Mouse (Mus musculus) midbrain, postnatal 0 days (tissue): ENCODE results near the gene Jun. TPM values are rescaled to one million over a fixed set of nuclear protein-coding genes. Genes with fewer than 3 reads are reported as not detected.

Experiments
- ATAC-seq: fragments of 200-750 bp; cut with Nextera tagmentation; 2 replicates; pipeline ENCODE4 v1.8.0; 2017; ENCODE audit warnings: moderate number of reproducible peaks, mild to moderate bottlenecking, moderate TSS enrichment, moderate library complexity; ENCODE audit not compliant: low FRiP score
- DNase-seq: peaks from one replicate; pipeline ENCODE4 v3.0.0-alpha.2; 2015; ENCODE audit warnings: low spot score
- H3K27ac ChIP-seq: fragments of 300-500 bp; sonication (generic); 2 replicates; pipeline ENCODE4 v1.5.1; 2014; ENCODE audit warnings: low read depth, mild to moderate bottlenecking, low read length, mixed read lengths
- H3K27me3 ChIP-seq: fragments of 300-500 bp; sonication (generic); 2 replicates; pipeline ENCODE4 v1.6.1; 2014; ENCODE audit warnings: low read length, control low read depth, mixed read lengths; ENCODE audit not compliant: insufficient read depth
- H3K36me3 ChIP-seq: fragments of 300-500 bp; sonication (generic); 2 replicates; pipeline ENCODE4 v1.6.1; 2014; ENCODE audit warnings: low read length, control low read depth, mixed read lengths; ENCODE audit not compliant: insufficient read depth
- H3K4me1 ChIP-seq: fragments of 300-500 bp; sonication (generic); 2 replicates; pipeline ENCODE4 v1.6.1; 2014; ENCODE audit warnings: mild to moderate bottlenecking, control low read depth, antibody characterized with exemption, low read length, mixed read lengths; ENCODE audit not compliant: insufficient read depth
- H3K4me2 ChIP-seq: fragments of 300-500 bp; sonication (generic); 2 replicates; pipeline ENCODE4 v1.6.1; 2014; ENCODE audit warnings: low read depth, mild to moderate bottlenecking, low read length, mixed read lengths; ENCODE audit not compliant: poor library complexity, severe bottlenecking
- H3K4me3 ChIP-seq: fragments of 300-500 bp; sonication (generic); 2 replicates; pipeline ENCODE4 v1.5.1; 2014; ENCODE audit warnings: low read depth, mild to moderate bottlenecking, low read length, moderate library complexity
- H3K9ac ChIP-seq: fragments of 300-500 bp; sonication (generic); replicated peaks from 2 replicates; pipeline ENCODE4 v1.6.1; 2014; ENCODE audit warnings: mild to moderate bottlenecking, low read length, moderate library complexity, mixed read lengths; ENCODE audit not compliant: poor library complexity, severe bottlenecking
- H3K9me3 ChIP-seq: fragments of 300-500 bp; sonication (generic); 2 replicates; pipeline ENCODE4 v1.6.1; 2016; ENCODE audit warnings: low read length, control low read depth
- CTCF ChIP-seq: IDR thresholded peaks from 2 replicates; pipeline ENCODE4 v1.5.1; 2016; ENCODE audit warnings: antibody characterized with exemption, mild to moderate bottlenecking
- WGBS: fragments of 180-500 bp; shearing (Covaris S2); extraction: QIAGEN DNeasy Blood & Tissue Kit; methylation state at CpG from one replicate; pipeline ENCODE4 v1.1.7; 2014; 5-methylcytosine and 5-hydroxymethylcytosine counted together
- polyA plus RNA-seq: library from polyadenylated mRNA; unstranded; fragments of >200 nt; fragmentation: Nextera tagmentation; extraction: Ambion mirVana; gene quantifications from 2 replicates; pipeline ENCODE4 v1.2.1, GENCODE M21; 2015
- total RNA-seq: library from RNA; depleted of rRNA; stranded (reverse); fragments of >200 nt; gene quantifications from 2 replicates; pipeline ENCODE4 v1.2.3, GENCODE M21; 2014

Gene Jun
- total and polyA plus RNA-seq, 2 experiments from 2014 or later = 40.5 to 62.7 TPM

- no peaks in the 10 kb centered on the region for H3K9me3 ChIP-seq
- no peaks in the 10 kb centered on the region for H3K36me3 ChIP-seq
- WGBS = 87% methylated on average over 8 of the region's 8 CpGs
- H3K4me1 ChIP-seq = no peaks in the 10 kb centered on the region
- DNase-seq (no peak), ATAC-seq (0 out of 2 replicates have a peak, but pooled peaks have one; percentile 13)
- no peak overlapping the region for H3K9ac ChIP-seq
- no peak for TF ChIP-seq CTCF
- H3K4me3 ChIP-seq = no peak overlapping the region
- no peak overlapping the region for H3K4me2 ChIP-seq
- no peak overlapping the region for H3K27ac ChIP-seq
- no peaks in the 10 kb centered on the region for H3K27me3 ChIP-seq
Observed at GRCm38 (mm10) chr4:95068045-95068948, 16.3 kb upstream of the Jun start.

GRCm38 (mm10) chr4:95063609-95064210, 11.7 kb upstream of the Jun start:
- DNase-seq (no peak), ATAC-seq (no peak)
- Histone ChIP-seq H3K27me3 (no peaks in the 10 kb centered on the region), H3K9ac (no peak overlapping the region), H3K9me3 (no peaks in the 10 kb centered on the region), H3K27ac (no peak overlapping the region), H3K4me3 (no peak overlapping the region), H3K4me1 (no peaks in the 10 kb centered on the region), H3K4me2 (no peak overlapping the region), H3K36me3 (no peaks in the 10 kb centered on the region)
- TF ChIP-seq CTCF = no peak
- 85% methylated on average over 2 of the region's 2 CpGs for WGBS

GRCm38 (mm10) chr4:95062873-95063272, 10.9 kb upstream of the Jun start:
- DNase-seq = peak; percentile 31
- no peak overlapping the region for H3K9ac ChIP-seq
- H3K9me3 ChIP-seq = no peaks in the 10 kb centered on the region
- H3K4me3 ChIP-seq = no peak overlapping the region
- TF ChIP-seq CTCF = no peak
- H3K27ac ChIP-seq = no peak overlapping the region
- no peaks in the 10 kb centered on the region for H3K36me3 ChIP-seq
- no peak overlapping the region for H3K4me2 ChIP-seq
- H3K4me1 ChIP-seq = no peaks in the 10 kb centered on the region
- ATAC-seq = no peak
- 73% methylated on average over 9 of the region's 9 CpGs for WGBS
- H3K27me3 ChIP-seq = no peaks in the 10 kb centered on the region

- no peak overlapping the region for H3K4me2 ChIP-seq
- no peaks in the 10 kb centered on the region for H3K27me3 ChIP-seq
- no peak overlapping the region for H3K9ac ChIP-seq
- H3K27ac ChIP-seq = no peak overlapping the region
- 87% methylated on average over 4 of the region's 4 CpGs for WGBS
- H3K36me3 ChIP-seq = no peaks in the 10 kb centered on the region
- H3K9me3 ChIP-seq = no peaks in the 10 kb centered on the region
- DNase-seq (no peak), ATAC-seq (no peak)
- TF ChIP-seq CTCF = no peak
- peaks cover 2% of the 10 kb centered on the region; the same call in 1 of the 2 replicates for H3K4me1 ChIP-seq
- no peak overlapping the region for H3K4me3 ChIP-seq
Observed at GRCm38 (mm10) chr4:95057264-95057663, 5.2 kb upstream of the Jun start.

- Histone ChIP-seq H3K4me1 (peaks cover 2% of the 10 kb centered on the region; the same call in 1 of the 2 replicates), H3K4me2 (no peak overlapping the region), H3K27me3 (no peaks in the 10 kb centered on the region), H3K9me3 (no peaks in the 10 kb centered on the region), H3K36me3 (no peaks in the 10 kb centered on the region), H3K4me3 (no peak overlapping the region), H3K9ac (no peak overlapping the region), H3K27ac (no peak overlapping the region)
- 57% methylated on average over 1 of the region's 1 CpGs for WGBS
- no peak for DNase-seq
- no peak for ATAC-seq
- TF ChIP-seq CTCF = no peak
Observed at GRCm38 (mm10) chr4:95055276-95055675, 3.3 kb upstream of the Jun start.

GRCm38 (mm10) chr4:95054336-95054735, 2.3 kb upstream of the Jun start:
- H3K4me1 ChIP-seq = peaks cover 2% of the 10 kb centered on the region; the same call in 1 of the 2 replicates
- H3K36me3 ChIP-seq = no peaks in the 10 kb centered on the region

More at GRCm38 (mm10) chr4:95054336-95054735, 2.3 kb upstream of the Jun start:
- WGBS = 49% methylated on average over 4 of the region's 4 CpGs
- no peaks in the 10 kb centered on the region for H3K9me3 ChIP-seq
- no peaks in the 10 kb centered on the region for H3K27me3 ChIP-seq
- peak overlapping the region; percentile 83; the same call in 1 of the 2 replicates for H3K4me2 ChIP-seq
- TF ChIP-seq CTCF = no peak
- ATAC-seq (no peak), DNase-seq (no peak)
- no peak overlapping the region for H3K9ac ChIP-seq
- H3K27ac ChIP-seq = no peak overlapping the region
- H3K4me3 ChIP-seq = no peak overlapping the region
